Mouse (Mus musculus) testis, postnatal 14 days (tissue): ENCODE measurements around the gene Cd3e.

Source experiments
- DNase-seq: peaks from one replicate; pipeline ENCODE4 v3.0.0; 2021; ENCODE audit warnings: low spot score

Gene Cd3e

GRCm38 (mm10) chr9:45015841-45016240 lies 6.4 kb upstream of the Cd3e start:
- no peak for DNase-seq

DNA sequence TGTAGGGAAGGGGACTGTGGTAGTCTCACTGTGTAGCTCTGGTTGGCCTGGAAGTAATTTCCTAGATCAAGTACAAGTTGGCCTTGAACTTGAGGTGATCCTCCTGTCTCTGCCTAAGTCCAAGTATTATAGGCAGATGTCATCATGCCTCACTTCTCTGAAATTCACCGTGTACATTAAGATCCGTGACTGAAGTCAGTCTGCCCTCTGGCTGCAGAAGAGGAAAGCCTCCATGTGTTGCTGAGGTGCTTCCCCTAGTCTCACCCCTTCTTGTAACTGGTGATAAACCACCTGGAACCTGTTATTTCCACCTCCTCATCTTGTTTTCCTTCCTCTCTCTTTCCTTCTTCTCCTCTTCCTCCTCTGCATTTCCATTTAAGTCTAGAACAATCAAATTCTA lies 5.5 kb upstream of the Cd3e start:
- no peak for DNase-seq

DNA sequence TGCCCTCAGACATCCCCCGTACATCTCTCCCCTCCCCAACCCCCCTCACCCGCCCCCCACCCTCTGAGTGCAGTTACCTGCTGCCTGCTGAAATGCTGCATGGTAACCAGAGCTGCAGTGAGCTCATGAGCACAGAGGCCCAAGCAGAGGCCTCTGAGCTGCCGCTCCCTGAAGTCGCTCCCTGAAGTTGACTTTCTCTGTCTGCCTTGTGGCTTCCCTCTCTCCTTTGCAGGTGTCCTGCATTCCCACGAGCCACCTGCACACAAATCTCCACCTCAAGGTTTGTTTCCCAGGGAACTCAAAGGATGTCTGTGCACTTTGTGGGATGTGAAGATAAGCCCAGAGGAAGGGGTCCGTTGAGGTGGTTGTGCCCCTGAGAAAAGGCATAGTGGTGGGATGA lies 1.9 kb upstream of the Cd3e start:
- DNase-seq: no peak

DNA sequence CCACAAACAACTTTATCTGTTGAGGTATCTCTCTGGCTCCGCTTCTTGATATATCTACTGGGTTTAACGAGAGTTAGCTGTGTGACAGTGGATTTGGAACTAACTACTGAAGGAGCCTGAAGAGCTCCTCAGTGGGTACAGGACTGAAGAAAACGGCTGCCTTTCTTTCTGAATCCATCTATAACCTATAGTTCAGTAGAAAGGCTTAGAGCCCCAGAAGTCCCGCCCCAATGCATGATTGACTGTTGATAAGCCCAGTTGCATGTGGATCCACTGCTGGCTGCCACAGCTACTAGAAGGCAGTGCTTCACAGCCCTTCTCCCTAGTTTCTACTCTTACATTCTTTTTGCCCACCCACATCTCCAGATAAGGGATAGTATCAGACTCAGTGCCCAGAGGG lies 1.0 kb upstream of the Cd3e start:
- DNase-seq: no peak

GRCm38 (mm10) chr9:45008342-45008741 lies 1.1 kb downstream of the Cd3e start:
- no peak for DNase-seq

DNA sequence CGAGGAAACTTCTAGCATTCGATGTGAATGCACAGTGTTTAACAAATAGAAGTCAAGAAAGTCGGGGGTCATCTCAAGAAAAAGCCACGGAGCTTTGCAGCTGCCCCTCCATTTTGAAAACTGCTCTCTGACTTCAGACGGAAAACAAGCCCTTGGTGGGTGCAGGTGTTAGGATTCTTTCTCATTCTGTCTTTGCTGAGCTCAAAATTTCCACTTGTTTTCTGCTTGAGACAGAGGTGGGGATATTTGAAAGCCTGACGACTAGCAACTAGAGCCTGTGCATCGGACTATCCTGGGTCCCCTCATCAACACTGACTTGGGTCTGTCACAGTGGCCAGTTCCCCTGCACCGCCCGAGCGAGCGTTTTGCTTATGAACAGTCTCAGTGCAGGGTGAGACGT lies 2.0 kb downstream of the Cd3e start:
- DNase-seq: no peak

DNA sequence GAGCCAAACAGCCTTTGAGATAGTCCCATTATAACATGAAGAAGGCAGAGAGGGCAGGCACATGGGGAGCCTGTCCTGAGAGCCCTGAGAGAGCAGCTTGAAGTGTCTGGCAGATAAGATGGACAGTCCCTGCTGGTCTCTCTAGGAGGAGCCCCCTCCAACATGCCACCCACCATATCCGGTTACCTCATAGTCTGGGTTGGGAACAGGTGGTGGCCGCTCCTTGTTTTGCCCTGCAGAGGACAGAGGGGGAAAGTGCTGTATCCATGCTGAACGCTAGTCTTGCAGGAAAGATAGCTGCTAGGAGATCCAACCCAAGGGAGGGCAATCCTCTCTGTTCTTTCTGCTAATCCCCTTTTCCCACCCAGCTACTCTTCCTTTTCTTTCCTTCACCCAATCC lies 9.2 kb downstream of the Cd3e start:
- no peak for DNase-seq

GRCm38 (mm10) chr9:44999776-45000175 lies 9.7 kb downstream of the Cd3e start:
- no peak for DNase-seq

DNA sequence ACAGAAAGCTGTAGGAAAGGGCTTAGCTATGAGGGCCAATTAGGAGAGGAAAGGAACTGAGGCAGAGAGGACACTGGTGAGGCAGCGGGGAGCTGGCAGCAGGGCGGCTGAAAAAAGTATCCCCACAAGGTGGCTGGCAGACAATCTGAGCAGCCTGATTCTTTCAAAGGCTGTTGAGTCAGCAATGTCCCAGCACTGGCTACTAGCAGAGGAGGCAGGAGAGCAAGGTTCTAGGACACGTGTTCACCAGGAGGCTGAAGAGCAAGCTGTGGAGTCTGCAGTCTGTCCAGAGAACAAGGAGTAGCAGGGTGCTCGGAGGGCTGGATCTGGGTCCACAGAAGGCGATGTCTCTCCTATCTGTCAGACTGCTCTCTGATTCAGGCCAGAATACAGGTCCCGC lies 10.3 kb downstream of the Cd3e start:
- DNase-seq: no peak

DNA sequence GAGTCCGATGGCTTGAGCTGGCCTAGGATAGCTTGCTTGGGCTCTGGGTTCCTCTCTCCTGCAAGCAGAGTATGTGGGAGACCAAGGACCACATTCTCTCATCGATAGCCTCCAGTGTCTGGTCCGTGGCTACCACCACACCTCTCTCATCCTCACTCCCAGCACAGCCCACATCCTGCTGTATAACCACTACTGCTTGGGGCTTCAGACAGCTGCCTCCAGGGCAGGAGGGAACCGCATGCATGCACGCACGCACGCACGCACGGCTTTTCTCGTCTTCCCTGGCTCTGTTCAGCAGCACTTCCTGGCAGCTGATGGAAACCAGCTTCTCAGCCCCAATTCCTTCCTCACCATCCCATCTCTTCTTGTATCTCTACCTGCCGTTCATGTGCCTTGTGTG lies 11.3 kb downstream of the Cd3e start:
- DNase-seq: no peak

- DNase-seq: peak; percentile 19
Observed at GRCm38 (mm10) chr9:44996590-44996989, 12.8 kb downstream of the Cd3e start.

DNA sequence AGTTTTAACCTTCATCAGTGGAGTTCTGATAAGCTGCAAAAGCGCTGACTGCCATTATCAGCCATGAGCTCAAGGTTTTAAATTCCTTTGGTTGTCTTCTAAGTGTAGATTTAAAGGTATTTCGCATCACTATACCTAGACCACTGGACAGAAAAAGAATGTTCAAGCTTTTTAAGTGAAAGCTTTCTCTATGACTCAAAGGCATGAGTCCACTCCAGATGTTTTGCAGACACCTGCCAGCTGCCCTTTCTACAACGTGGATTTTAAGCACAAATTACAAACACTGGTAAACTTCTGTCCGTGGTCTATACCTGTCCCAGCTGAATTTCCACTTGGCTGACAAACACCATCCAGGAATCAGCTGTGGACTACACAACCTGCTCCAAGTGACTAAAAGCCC lies 14.5 kb downstream of the Cd3e start:
- no peak for DNase-seq

- DNase-seq: no peak
Observed at GRCm38 (mm10) chr9:44993268-44993667, 16.2 kb downstream of the Cd3e start.

DNA sequence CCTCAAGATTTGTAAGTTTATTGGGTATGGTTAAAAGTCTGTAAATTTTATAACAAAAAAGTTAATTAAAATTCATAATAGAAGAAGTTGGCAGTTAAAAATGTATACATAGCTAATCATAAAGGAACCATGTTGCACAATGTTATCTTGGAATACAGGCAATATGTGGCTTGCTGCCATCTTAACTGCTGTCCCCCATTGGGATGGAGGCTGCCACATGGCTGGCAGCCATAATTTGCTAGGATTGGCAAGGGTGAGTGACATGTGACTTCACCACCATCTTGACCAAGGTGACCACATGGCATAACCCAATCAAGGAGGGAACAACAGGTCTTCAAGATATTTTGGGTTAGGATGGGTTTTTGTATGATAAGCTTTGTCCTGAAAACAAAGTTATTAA lies 17.2 kb downstream of the Cd3e start:
- DNase-seq: no peak

DNA sequence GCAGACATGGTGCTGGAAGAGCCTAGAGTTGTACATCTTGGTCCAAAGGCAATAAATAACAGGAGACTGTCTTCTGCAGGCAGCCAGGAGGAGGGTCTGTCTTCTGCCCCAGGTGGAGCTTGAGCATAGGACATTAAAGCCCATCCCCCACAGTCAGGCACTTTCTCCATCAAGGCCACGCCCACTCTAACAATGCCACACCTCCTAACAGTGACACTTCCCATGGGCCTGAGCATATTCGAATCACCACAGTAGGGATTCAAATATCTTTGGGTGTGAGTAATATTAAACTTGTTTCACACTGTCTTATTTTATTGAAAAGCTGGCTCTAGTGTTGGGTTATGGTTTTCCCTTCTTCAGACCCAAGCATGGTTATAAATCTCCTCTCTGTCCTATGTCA lies 17.6 kb downstream of the Cd3e start:
- DNase-seq: no peak

GRCm38 (mm10) chr9:44986976-44987375 lies 22.5 kb downstream of the Cd3e start:
- DNase-seq: no peak

- no peak for DNase-seq
Observed at GRCm38 (mm10) chr9:44986242-44986781, 23.1 kb downstream of the Cd3e start.

DNA sequence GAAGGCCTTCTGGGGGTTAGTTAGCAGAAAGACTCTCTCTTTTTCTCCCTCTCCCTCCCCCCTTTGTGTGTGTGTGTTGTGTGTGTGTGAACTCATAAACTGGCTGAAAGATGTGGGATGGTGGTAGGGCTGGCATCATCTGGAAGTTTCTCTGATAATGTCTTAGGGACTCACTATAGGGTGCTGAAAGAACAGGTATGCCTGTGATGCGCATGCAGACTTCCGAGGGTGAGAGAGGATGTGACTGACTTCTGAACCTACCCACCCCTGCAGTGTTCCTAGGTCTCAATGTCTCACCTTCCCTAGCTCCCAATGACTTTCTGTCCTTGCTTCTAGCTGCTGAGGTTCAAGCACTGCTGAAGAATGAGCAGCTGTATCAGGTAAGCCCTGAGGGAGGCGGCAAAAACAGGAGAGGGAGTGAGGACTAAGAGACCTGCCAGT lies 23.7 kb downstream of the Cd3e start:
- no peak for DNase-seq

GRCm38 (mm10) chr9:44983001-44983400 lies 26.4 kb downstream of the Cd3e start:
- no peak for DNase-seq

DNA sequence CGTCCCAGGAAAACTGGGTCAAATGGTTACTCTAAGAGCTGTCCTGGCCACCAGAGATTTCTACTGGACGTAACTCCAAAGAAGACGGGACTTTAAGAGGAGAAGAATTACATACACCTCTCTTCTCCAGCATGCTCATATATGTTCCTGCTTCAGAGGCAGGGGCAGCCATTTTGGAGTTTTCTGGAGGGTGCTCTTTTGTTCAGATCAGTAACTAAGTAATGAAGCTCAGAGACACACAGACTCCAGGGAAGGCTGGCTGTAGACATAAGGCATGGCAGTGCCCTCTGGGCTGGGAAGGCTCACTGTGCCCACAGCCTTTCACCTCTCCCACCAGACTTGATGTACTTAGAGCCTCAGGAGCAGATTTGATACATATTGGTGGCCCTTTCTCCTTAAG lies 26.9 kb downstream of the Cd3e start:
- DNase-seq: no peak

- no peak for DNase-seq
Observed at GRCm38 (mm10) chr9:44982081-44982480, 27.3 kb downstream of the Cd3e start.

DNA sequence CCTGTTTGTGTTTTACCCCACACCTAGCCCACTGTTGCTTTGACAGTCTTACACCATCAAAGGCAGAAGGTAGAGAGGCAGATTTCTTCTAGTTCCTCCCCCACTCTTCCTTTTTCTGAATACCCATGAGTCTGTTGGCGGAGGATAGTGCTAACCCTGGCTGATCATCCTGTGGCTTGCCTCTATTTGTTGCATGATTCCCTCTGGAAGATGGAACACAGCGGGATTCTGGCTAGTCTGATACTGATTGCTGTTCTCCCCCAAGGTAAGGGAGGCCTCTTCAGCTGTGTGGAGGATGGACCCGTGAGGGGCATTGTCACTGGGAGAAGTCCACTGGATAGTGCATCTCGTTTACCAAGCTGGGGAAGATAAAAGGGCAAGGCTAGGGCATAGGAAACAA lies 27.8 kb downstream of the Cd3e start, which contains the start of gene Cd3d:
Cd3d (plus strand) TSS at position 111 of the 400 bp plus-strand sequence.
- DNase-seq: no peak

DNA sequence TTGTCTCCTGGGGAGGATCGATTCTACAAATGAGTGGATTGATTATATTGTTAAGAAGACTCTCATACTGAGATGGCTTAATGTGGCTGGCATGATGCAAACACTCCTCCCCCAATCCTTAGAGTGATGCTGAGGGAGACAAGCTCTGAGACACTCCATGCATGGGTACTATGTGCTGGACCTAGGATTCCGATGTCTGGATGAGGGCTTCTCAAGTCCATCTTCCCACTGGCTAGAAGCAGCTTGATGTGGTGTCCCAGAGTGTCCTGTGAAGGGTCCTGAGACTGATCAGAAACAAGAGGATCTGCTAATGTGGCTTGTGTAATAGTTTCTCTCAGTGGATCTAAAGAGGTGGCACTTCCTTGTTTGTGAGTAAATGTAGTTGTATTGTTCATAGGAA lies 28.3 kb downstream of the Cd3e start:
- no peak for DNase-seq

GRCm38 (mm10) chr9:44980242-44980641 lies 29.2 kb downstream of the Cd3e start, which contains the start of gene Cd3g:
Cd3g (minus strand) TSS chr9:44980431.
- DNase-seq: no peak

DNA sequence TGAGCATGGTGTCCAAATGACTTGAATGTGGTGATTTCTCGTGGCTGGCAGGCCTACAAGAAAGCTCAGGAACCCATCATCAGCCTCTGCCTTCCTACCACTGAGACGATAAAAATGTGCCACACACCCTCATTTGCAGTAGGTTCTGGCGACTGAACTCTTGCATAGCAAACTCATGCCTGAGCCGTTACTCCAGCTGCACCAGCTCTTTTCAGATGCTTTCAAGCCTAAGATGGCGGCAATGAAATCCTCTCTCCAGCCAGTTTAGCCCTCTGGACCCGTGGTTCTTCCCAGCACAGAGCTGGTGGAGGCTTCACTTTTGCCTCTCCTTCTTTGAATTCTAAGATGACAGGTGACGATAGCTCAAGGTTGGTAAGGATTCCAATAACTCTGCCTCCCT lies 29.6 kb downstream of the Cd3e start:
- DNase-seq: no peak
